Mouse (Mus musculus) liver, postnatal 0 days (tissue): ENCODE measurements around the gene Wfikkn2.

ENCODE experiments used
- CTCF ChIP-seq: sonication (generic); IDR thresholded peaks from 2 replicates; pipeline ENCODE4 v1.5.1; 2016; ENCODE audit warnings: antibody characterized with exemption, low read depth
- EP300 ChIP-seq: IDR thresholded peaks from 2 replicates; pipeline ENCODE4 v1.6.1; 2016; ENCODE audit warnings: antibody characterized with exemption, low read depth, mild to moderate bottlenecking

DNA sequence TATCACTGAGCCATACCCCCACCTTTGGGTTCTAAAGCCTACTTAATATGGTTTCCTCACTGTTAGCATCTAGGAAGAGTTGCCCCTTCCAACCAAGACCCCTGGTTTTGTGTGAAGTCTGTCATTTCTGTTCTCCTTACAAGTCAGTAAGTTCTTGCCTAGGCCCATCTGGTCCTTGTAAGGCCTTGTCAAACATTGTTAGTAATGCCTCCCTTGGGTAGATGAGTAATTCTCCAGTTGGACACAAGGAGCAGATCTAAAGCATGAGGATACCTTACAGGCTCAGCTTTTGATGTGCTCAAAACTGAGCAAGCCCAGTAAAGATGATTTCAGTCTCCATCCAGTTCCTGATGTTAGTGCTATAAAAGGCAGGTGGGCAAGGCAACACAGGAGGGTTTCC, 23.0 kb upstream of the Wfikkn2 start:
- no peak for TF ChIP-seq EP300
- no peak for TF ChIP-seq CTCF
